Mouse (Mus musculus): Measurements from ENCODE around the gene Txlnb. TPM values are rescaled to one million over a fixed set of nuclear protein-coding genes. Genes with fewer than 3 reads are reported as not detected.
"Not testable (repeated sequence)": the region's sequence is repeated elsewhere in the genome, so short reads cannot be mapped to it uniquely, and the experiment has no call there.

The Txlnb gene
- polyA plus RNA-seq, 1 experiment = 0.82 TPM

- Histone ChIP-seq H3K4me3 (ENCODE audit: insufficient read depth, low read length) (no peak overlapping the region), H3K27ac (ENCODE audit: insufficient read depth, low read depth, low read length) (peak overlapping the region; percentile 59), H3K4me1 (ENCODE audit: control insufficient read depth, insufficient read depth, low read length) (peaks cover 34% of the 10 kb centered on the region)
- TF ChIP-seq POLR2A (IDR thresholded peaks at IDR 0.05; ENCODE audit: borderline replicate concordance, low read depth, low read length) (no peak), CTCF (IDR thresholded peaks at IDR 0.05; ENCODE audit: low read depth, low read length) (no peak)
These were observed 20.9 kb upstream of the Txlnb start for GRCm38 (mm10) chr10:17775079-17775478.

GRCm38 (mm10) chr10:17776684-17777083 lies 19.3 kb upstream of the Txlnb start:
- H3K4me1 ChIP-seq (ENCODE audit: control insufficient read depth, insufficient read depth, low read length) = peaks cover 34% of the 10 kb centered on the region
- not testable (repeated sequence) for H3K4me3 ChIP-seq (ENCODE audit: insufficient read depth, low read length)

GRCm38 (mm10) chr10:17786771-17787170 lies 9.3 kb upstream of the Txlnb start:
- peaks cover 12% of the 10 kb centered on the region for H3K4me1 ChIP-seq (ENCODE audit: control insufficient read depth, insufficient read depth, low read length)

More at GRCm38 (mm10) chr10:17776684-17777083, 19.3 kb upstream of the Txlnb start:
- not testable (repeated sequence) for H3K27ac ChIP-seq (ENCODE audit: insufficient read depth, low read depth, low read length)

GRCm38 (mm10) chr10:17787938-17788337 lies 8.1 kb upstream of the Txlnb start:
- Histone ChIP-seq H3K4me1 (ENCODE audit: control insufficient read depth, insufficient read depth, low read length) (peaks cover 14% of the 10 kb centered on the region), H3K27ac (ENCODE audit: insufficient read depth, low read depth, low read length) (peak overlapping the region; percentile 89), H3K4me3 (ENCODE audit: insufficient read depth, low read length) (peak overlapping the region; percentile 23; the same call in 1 of the 2 replicates)
- TF ChIP-seq CTCF (IDR thresholded peaks at IDR 0.05; ENCODE audit: low read depth, low read length) = no peak
- TF ChIP-seq POLR2A (IDR thresholded peaks at IDR 0.05; ENCODE audit: borderline replicate concordance, low read depth, low read length) = no peak

More at GRCm38 (mm10) chr10:17786771-17787170, 9.3 kb upstream of the Txlnb start:
- no peak for TF ChIP-seq POLR2A (IDR thresholded peaks at IDR 0.05; ENCODE audit: borderline replicate concordance, low read depth, low read length)
- TF ChIP-seq CTCF (IDR thresholded peaks at IDR 0.05; ENCODE audit: low read depth, low read length) = no peak
- no peak overlapping the region for H3K4me3 ChIP-seq (ENCODE audit: insufficient read depth, low read length)
- H3K27ac ChIP-seq (ENCODE audit: insufficient read depth, low read depth, low read length) = no peak overlapping the region

GRCm38 (mm10) chr10:17788347-17788746 lies 7.7 kb upstream of the Txlnb start:
- Histone ChIP-seq H3K4me3 (ENCODE audit: insufficient read depth, low read length) (peak overlapping the region; percentile 23; the same call in 1 of the 2 replicates), H3K27ac (ENCODE audit: insufficient read depth, low read depth, low read length) (peak overlapping the region; percentile 89), H3K4me1 (ENCODE audit: control insufficient read depth, insufficient read depth, low read length) (peaks cover 16% of the 10 kb centered on the region)
- no peak for TF ChIP-seq CTCF (IDR thresholded peaks at IDR 0.05; ENCODE audit: low read depth, low read length)
- TF ChIP-seq POLR2A (IDR thresholded peaks at IDR 0.05; ENCODE audit: borderline replicate concordance, low read depth, low read length) = no peak

- H3K27ac ChIP-seq (ENCODE audit: insufficient read depth, low read depth, low read length) = no peak overlapping the region
- TF ChIP-seq CTCF (IDR thresholded peaks at IDR 0.05; ENCODE audit: low read depth, low read length) = no peak
- TF ChIP-seq POLR2A (IDR thresholded peaks at IDR 0.05; ENCODE audit: borderline replicate concordance, low read depth, low read length) = no peak
These were observed 2.1 kb upstream of the Txlnb start for GRCm38 (mm10) chr10:17793926-17794325.

GRCm38 (mm10) chr10:17794443-17794842 lies 1.6 kb upstream of the Txlnb start:
- H3K4me1 ChIP-seq (ENCODE audit: control insufficient read depth, insufficient read depth, low read length) = peaks cover 33% of the 10 kb centered on the region
- H3K4me3 ChIP-seq (ENCODE audit: insufficient read depth, low read length) = no peak overlapping the region
- no peak overlapping the region for H3K27ac ChIP-seq (ENCODE audit: insufficient read depth, low read depth, low read length)
- TF ChIP-seq POLR2A (IDR thresholded peaks at IDR 0.05; ENCODE audit: borderline replicate concordance, low read depth, low read length) = no peak
- TF ChIP-seq CTCF (IDR thresholded peaks at IDR 0.05; ENCODE audit: low read depth, low read length) = no peak

More at GRCm38 (mm10) chr10:17793926-17794325, 2.1 kb upstream of the Txlnb start:
- peaks cover 37% of the 10 kb centered on the region for H3K4me1 ChIP-seq (ENCODE audit: control insufficient read depth, insufficient read depth, low read length)
- no peak overlapping the region for H3K4me3 ChIP-seq (ENCODE audit: insufficient read depth, low read length)

GRCm38 (mm10) chr10:17795227-17795626 lies 799 bp upstream of the Txlnb start:
- Histone ChIP-seq H3K27ac (ENCODE audit: insufficient read depth, low read depth, low read length) (0 out of 2 replicates have a peak overlapping the region, but pooled peaks have one; percentile 60), H3K4me3 (ENCODE audit: insufficient read depth, low read length) (no peak overlapping the region), H3K4me1 (ENCODE audit: control insufficient read depth, insufficient read depth, low read length) (peaks cover 33% of the 10 kb centered on the region)
- TF ChIP-seq POLR2A (IDR thresholded peaks at IDR 0.05; ENCODE audit: borderline replicate concordance, low read depth, low read length) (no peak), CTCF (IDR thresholded peaks at IDR 0.05; ENCODE audit: low read depth, low read length) (no peak)

GRCm38 (mm10) chr10:17796846-17797631 lies 1.0 kb downstream of the Txlnb start:
- peaks cover 33% of the 10 kb centered on the region for H3K4me1 ChIP-seq (ENCODE audit: control insufficient read depth, insufficient read depth, low read length)
- H3K27ac ChIP-seq (ENCODE audit: insufficient read depth, low read depth, low read length) = no peak overlapping the region
- TF ChIP-seq POLR2A (IDR thresholded peaks at IDR 0.05; ENCODE audit: borderline replicate concordance, low read depth, low read length) = no peak
- no peak for TF ChIP-seq CTCF (IDR thresholded peaks at IDR 0.05; ENCODE audit: low read depth, low read length)
- no peak overlapping the region for H3K4me3 ChIP-seq (ENCODE audit: insufficient read depth, low read length)

- TF ChIP-seq POLR2A (IDR thresholded peaks at IDR 0.05; ENCODE audit: borderline replicate concordance, low read depth, low read length) (no peak), CTCF (IDR thresholded peaks at IDR 0.05; ENCODE audit: low read depth, low read length) (no peak)
- Histone ChIP-seq H3K4me3 (ENCODE audit: insufficient read depth, low read length) (no peak overlapping the region), H3K4me1 (ENCODE audit: control insufficient read depth, insufficient read depth, low read length) (peaks cover 33% of the 10 kb centered on the region), H3K27ac (ENCODE audit: insufficient read depth, low read depth, low read length) (no peak overlapping the region)
These were observed 1.7 kb downstream of the Txlnb start for GRCm38 (mm10) chr10:17797681-17798080.
